Mouse (Mus musculus) cerebellum, adult (tissue): ENCODE data around the gene Gstp3.
"Not testable (repeated sequence)": the region's sequence is repeated elsewhere in the genome, so short reads cannot be mapped to it uniquely, and the experiment has no call there.

Experiments used
- ATAC-seq: cut with Nextera tagmentation; 2 replicates; pipeline ENCODE4 v1.9.2; 2017; ENCODE audit warnings: mild to moderate bottlenecking, moderate library complexity, mixed read lengths; ENCODE audit not compliant: insufficient number of reproducible peaks, low FRiP score, low TSS enrichment

The Gstp3 gene

GRCm38 (mm10) chr19:4091383-4091782 lies 32.0 kb upstream of the Gstp3 start:
- no peak for ATAC-seq

- ATAC-seq, result no peak
These were observed 31.1 kb upstream of the Gstp3 start for GRCm38 (mm10) chr19:4090446-4090845.

- ATAC-seq, result no peak
These were observed 29.8 kb upstream of the Gstp3 start for GRCm38 (mm10) chr19:4089128-4089527.

GRCm38 (mm10) chr19:4088146-4088545 lies 28.8 kb upstream of the Gstp3 start:
- no peak for ATAC-seq

GRCm38 (mm10) chr19:4087090-4087489 lies 27.7 kb upstream of the Gstp3 start:
- ATAC-seq, result no peak

- no peak for ATAC-seq
These were observed 26.8 kb upstream of the Gstp3 start for GRCm38 (mm10) chr19:4086156-4086555.

- ATAC-seq, result no peak
These were observed 25.6 kb upstream of the Gstp3 start for GRCm38 (mm10) chr19:4084984-4085383.

- no peak for ATAC-seq
These were observed 24.5 kb upstream of the Gstp3 start for GRCm38 (mm10) chr19:4083826-4084225.

- ATAC-seq, result no peak
These were observed 23.9 kb upstream of the Gstp3 start for GRCm38 (mm10) chr19:4083316-4083715.

GRCm38 (mm10) chr19:4082219-4082965 lies 23.0 kb upstream of the Gstp3 start:
- ATAC-seq, result no peak

GRCm38 (mm10) chr19:4081394-4081793 lies 22.0 kb upstream of the Gstp3 start, which contains the start of gene Cabp2:
Gene Cabp2 (plus strand): TSS chr19:4081578.
- no peak for ATAC-seq

- ATAC-seq, result peak; percentile 89
These were observed 21.2 kb upstream of the Gstp3 start for GRCm38 (mm10) chr19:4080511-4081009.

GRCm38 (mm10) chr19:4079594-4079993 lies 20.2 kb upstream of the Gstp3 start:
- no peak for ATAC-seq

- ATAC-seq, result no peak
These were observed 16.2 kb upstream of the Gstp3 start for GRCm38 (mm10) chr19:4075531-4075930.

- no peak for ATAC-seq
These were observed 13.5 kb upstream of the Gstp3 start for GRCm38 (mm10) chr19:4072706-4073424.

GRCm38 (mm10) chr19:4071406-4071805 lies 12.0 kb upstream of the Gstp3 start:
- no peak for ATAC-seq

- no peak for ATAC-seq
These were observed 11.4 kb upstream of the Gstp3 start for GRCm38 (mm10) chr19:4070756-4071155.

- no peak for ATAC-seq
These were observed 10.9 kb upstream of the Gstp3 start for GRCm38 (mm10) chr19:4070311-4070710.

GRCm38 (mm10) chr19:4068717-4069410 lies 9.5 kb upstream of the Gstp3 start:
- no peak for ATAC-seq

GRCm38 (mm10) chr19:4068242-4068641 lies 8.9 kb upstream of the Gstp3 start:
- ATAC-seq, result not testable (repeated sequence)

GRCm38 (mm10) chr19:4066877-4067276 lies 7.5 kb upstream of the Gstp3 start:
- no peak for ATAC-seq
